Mouse (Mus musculus): Measurements from ENCODE around the gene Itgb2l. TPM values are rescaled to one million over a fixed set of nuclear protein-coding genes. Genes with fewer than 3 reads are reported as not detected.

Itgb2l gene
- total RNA-seq, 2 experiments from 2014 or later: not detected

DNA sequence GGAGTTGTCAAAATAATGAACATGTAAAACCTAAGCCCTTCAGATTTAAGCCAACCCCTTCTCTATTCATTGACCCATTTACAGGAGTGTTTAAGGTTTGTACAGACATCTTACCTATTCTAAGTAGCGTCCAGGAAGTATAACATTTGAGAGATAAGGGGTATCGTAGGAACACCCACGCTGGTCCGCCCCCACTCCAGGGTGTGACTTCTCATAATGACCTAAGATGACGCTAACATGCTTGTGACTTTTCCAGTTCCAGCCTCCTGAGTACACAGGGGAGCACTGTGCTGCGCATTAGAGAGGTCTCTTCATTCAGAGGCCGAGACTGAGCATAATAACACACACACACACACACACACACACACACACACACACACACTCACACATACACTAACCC is 67.9 kb downstream of the Itgb2l start:
- intact Hi-C loops (cut with DNase I): no loop called here
- Histone ChIP-seq H3K4me3 (no peak overlapping the region), H3K27ac (no peak overlapping the region)
- no peak for TF ChIP-seq CTCF (IDR thresholded peaks at IDR 0.05)
- DNase-seq: no peak

GRCm38 (mm10) chr16:96372752-96373118 is 70.7 kb downstream of the Itgb2l start:
- no peak for DNase-seq
- intact Hi-C loops (cut with DNase I): no loop called here
- Histone ChIP-seq H3K27ac (no peak overlapping the region), H3K4me3 (no peak overlapping the region)
- no peak for TF ChIP-seq CTCF (IDR thresholded peaks at IDR 0.05)

Other genes with a start within 250 kb of the Itgb2l start
- gene Sh3bgr, start 243.2 kb downstream of the Itgb2l start, total RNA-seq (2021): 100 to 1,000 TPM; 843 to 991 TPM
- not detected for gene B3galt5, start 207.8 kb downstream of the Itgb2l start, total RNA-seq (2021)
- not detected for gene Pcp4, start 24.0 kb upstream of the Itgb2l start, total RNA-seq (2021)

All from gastrocnemius, adult 2 months (tissue).